Mouse (Mus musculus) lung, postnatal 4 days (tissue): ENCODE data around the gene Pcdh10.
A peak's percentile ranks its signal among the peaks of the same experiment; 100 is the strongest.

ENCODE experiments used
- DNase-seq, 2 experiments: peaks; one replicate each; pipeline ENCODE4 v3.0.0; 2021

Pcdh10 gene

DNA sequence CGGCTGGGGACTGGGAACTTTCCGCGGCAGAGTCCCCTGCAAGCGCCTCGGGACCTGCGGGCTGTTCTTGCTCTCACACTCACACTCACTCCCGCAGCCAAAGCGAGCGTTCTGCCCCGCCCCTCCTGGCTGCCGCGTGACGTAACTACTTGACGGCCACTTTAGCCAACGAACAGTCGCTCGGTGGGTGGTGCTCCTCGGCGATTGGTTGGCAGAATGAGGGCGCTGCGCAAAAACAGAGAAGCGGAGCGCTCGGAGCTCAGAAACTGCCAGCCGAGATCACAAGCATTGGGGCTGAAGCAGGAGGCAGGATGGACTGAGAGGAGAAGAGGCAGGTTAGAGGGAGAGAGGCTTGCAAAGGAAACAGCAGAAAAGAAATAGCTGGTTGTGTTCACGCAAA, at the start of gene Pcdh10:
Pcdh10 (plus strand) TSS at position 254 of the 400 bp plus-strand sequence.
- DNase-seq: peak; percentile 90 to 91

DNA sequence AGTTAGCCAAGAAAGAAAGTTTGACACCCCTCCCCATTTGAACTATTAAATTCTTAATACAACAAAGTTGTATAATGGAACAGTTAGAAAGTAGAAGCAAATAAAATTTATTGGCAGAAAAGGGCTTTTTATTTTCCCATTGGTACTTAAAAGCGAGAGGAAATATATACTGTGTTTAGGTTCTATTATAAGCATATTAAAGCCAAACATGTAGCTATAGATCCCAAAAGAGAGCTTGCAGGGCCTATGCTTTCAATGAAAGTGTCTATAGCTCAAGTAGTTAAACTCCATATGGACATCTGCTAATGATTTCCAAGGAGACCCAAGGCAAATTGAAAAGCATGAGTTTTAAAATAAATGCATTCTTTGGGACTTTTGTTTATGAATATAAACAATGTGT, 22.3 kb upstream of the Pcdh10 start:
- no peak for DNase-seq

DNA sequence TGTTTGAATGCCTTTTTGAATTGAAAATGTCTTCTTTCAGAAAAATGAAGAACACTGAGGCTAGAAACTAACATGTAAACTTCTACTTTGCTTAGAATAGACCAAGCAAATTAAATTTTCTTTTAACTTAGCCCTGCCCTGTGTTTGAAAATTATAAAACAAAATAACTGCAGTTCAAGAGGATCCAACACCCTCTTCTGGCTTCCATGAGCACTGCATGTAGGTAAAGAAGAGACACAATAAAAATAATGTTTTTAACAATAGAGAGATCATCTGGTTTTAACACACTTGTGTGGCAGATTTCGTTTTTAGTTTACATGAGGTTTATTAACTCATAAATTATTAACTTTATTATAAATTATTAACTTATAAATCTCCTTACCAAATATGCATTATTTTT, 9.2 kb upstream of the Pcdh10 start:
- no peak for DNase-seq

DNA sequence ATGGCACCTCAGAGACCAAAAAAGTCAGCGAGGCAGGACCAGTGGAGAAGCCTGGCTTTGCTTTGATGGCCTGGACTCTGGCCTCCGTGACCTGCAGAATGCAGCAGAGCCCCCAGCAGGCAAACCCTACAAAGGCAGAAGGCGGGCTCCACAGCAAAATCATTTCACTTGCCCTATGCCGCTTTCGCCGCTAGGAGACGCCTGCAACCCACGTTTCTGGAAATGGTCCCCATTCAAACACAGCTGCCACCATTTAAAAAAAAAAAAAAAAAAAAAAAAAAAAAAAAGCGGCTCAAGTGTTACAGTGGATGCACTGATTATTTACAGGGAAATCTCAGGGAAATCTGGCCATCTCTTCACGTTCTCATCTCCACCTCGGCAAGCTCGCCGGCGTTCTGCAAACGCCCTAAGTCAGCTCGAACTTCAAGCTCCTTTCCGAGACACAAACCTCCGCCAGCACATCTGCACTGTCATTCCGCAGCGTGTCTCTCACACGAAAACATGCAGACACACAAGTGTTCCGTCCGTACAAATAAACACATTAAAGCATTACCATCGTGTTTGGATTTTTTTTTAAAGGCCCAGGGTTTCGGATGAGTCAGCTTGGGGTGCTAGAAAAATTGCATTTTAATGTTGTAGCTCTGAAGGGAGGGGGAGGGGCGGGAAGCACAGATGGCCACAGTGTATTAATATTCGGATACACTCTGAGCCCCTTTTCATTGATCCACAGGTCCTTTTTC, 2.3 kb upstream of the Pcdh10 start:
- peak; percentile 59 to 68 for DNase-seq

DNA sequence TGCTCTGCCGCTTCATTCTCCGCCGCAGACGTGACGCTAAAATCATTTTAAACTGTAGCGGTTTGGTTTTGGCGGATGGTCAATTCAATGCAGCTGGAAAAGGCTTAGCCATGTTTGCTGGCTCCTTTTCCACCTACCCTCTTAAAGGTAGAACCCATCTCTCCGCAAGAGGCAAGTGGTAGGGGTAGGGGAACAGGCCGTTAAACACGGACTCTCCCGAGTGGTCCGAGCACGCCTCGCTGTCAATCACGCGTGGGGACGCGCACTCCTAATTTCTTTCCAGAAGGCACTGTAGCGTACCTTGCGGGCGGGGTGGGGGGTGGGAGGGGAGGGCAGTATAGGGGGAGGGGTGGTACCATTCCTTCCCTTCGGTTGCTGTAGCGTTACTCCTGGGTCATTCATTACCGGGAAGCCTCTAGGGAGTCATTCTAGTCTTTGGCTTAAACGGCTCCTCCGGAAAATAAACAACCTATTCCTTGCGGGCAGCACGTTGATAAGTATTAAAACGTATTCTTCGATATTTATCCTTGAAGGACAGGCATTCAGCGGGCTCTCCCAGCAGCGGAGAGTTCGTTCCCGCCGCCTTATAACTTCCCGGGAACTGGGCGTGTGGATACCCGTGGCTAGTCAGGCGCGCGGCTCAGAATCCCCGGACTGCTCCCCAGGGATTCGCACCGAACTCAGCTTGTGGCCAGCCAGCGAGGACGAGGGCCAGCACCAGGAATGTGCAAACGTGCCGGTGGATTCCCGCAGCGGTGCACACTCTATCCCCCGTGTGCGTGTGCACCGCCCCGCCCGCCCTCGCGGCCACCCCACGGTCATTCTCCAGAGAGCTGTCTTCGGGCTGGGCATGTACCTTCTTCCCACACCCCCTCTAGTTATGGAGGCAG, 1.5 kb upstream of the Pcdh10 start:
- DNase-seq: peak; percentile 7 to 21

DNA sequence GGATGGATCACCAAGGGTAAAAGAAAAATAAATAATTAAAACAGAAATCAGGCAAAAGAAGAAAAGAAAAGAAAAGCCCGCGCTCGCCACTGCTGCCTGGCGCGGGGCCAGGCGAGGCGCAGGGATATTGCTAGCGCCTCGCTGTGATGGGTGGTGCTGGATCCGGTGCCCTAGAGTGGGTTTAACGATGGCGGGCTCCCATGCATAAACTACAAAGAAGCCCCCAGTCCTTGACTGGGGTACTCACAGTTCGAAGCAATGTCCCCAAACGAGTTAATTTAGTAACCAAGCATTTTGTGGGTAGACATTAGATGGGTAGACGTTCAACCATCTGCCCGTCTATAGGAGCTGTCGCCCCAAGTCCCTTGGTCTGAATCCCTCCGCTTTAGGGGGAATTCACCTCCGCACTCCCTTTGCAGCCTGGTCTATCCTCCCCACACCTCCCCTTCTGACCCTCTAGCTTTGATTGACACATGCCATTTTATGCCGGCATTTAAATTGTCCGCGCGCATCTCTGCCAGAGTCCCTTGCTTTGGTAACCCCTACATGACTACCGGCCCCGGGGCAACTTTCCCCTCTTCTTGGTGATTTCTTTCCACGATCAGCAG, 703 bp upstream of the Pcdh10 start:
- DNase-seq: peak; percentile 22 to 24

DNA sequence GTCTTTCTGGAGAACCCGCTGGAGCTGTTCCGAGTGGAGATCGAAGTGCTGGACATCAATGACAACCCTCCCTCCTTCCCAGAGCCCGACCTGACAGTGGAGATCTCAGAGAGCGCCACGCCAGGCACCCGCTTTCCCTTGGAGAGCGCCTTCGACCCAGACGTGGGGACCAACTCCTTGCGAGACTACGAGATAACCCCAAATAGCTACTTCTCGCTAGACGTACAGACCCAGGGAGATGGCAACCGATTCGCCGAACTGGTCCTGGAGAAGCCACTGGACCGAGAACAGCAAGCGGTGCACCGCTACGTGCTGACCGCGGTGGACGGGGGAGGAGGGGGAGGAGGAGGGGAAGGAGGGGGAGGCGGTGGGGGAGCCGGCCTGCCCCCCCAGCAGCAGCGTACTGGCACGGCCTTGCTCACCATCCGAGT, 1.4 kb downstream of the Pcdh10 start:
- DNase-seq: peak in 1 of 2 experiments; percentile 17

DNA sequence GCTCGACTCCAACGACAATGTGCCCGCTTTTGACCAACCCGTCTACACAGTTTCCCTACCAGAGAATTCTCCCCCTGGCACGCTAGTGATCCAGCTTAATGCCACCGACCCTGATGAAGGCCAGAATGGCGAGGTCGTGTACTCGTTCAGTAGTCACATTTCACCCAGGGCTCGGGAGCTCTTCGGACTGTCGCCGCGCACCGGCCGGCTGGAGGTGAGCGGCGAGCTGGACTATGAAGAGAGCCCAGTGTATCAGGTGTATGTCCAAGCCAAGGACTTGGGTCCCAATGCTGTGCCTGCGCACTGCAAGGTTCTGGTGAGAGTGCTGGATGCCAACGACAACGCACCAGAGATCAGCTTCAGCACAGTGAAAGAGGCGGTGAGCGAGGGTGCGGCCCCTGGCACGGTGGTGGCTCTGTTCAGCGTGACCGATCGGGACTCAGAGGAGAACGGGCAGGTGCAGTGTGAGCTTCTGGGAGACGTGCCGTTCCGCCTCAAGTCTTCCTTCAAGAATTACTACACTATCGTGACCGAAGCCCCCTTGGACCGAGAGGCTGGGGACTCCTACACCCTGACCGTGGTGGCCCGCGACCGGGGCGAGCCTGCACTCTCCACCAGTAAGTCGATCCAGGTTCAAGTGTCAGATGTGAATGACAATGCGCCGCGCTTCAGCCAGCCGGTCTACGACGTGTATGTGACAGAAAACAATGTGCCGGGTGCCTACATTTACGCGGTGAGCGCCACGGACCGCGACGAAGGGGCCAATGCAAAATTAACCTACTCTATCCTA, 2.0 kb downstream of the Pcdh10 start:
- DNase-seq: peak; percentile 5 to 18

DNA sequence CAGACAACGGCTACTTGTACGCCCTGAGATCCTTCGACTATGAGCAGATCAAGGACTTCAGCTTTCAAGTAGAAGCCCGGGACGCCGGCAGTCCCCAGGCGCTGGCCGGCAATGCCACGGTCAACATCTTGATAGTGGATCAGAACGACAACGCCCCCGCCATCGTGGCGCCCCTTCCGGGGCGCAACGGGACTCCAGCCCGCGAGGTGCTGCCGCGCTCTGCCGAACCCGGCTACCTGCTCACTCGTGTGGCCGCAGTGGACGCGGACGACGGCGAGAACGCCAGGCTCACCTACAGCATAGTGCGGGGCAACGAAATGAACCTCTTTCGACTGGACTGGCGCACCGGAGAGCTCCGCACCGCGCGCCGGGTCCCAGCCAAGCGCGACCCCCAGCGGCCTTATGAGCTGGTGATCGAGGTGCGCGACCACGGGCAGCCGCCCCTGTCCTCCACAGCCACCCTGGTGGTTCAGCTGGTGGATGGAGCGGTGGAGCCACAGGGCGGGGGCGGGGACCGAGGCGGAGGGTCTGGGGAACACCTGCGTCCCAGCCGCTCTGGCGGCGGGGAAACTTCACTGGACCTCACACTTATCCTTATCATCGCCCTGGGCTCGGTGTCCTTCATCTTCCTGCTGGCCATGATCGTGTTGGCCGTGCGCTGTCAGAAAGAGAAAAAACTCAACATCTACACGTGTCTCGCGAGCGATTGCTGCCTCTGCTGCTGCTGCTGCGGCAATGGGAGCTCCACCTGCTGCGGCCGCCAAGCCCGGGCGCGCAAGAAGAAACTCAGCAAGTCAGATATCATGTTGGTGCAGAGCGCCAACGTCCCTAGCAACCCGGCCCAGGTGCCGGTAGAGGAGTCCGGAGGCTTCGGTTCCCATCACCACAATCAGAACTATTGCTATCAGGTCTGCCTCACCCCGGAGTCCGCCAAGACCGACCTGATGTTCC, 2.9 kb downstream of the Pcdh10 start:
- DNase-seq: peak; percentile 3 to 24

DNA sequence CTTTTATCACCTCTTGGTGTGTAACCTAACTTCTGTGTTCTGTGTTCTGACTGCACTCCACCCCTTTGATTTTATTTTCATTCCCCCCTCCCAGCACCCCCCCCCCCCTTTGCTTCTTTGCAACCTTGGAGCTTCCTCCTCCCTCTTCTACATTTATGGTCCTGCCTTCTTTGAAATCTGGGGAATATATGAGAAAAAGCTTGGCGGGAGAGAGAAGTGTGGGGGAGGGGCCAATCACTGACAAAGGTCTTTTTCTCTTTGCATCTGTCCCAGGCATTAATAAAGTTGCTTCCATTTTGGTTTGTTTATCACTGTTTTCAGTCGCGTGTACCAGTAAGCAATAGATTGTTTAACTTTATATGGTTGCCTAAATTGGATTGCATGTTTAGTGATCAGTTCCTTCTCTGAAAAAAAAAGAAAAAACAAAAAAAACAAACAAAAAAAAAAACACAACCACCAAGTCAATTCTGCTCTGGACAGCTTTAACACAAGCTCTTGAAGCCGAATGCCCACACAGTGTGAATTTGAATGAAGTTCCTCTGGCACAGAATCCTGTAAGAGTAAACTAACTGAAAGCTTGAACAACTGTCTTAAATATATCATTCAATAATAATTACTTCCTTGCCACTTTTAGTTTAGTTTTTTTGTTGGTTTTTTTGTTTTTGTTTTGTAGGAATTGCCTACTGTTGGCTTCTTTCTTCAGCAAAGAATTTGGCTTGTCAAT, 4.0 kb downstream of the Pcdh10 start:
- DNase-seq: no peak

DNA sequence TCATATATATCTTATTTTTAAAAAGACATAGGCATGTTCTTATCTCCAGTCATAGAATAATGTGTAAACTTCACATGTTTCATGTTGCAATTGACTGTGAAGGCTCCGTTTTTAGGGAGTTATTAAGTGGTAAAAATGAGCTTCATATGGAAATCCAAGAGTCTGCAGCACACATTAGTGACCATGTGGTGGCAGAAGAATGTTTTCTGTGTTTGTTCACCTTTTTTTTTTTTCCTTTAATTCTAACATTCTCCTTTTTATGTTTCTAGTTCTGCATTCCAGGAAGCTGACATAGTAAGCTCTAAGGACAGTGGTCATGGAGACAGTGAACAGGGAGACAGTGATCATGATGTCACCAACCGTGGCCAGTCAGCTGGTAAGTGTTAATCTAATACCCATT, 5.6 kb downstream of the Pcdh10 start:
- DNase-seq: no peak

DNA sequence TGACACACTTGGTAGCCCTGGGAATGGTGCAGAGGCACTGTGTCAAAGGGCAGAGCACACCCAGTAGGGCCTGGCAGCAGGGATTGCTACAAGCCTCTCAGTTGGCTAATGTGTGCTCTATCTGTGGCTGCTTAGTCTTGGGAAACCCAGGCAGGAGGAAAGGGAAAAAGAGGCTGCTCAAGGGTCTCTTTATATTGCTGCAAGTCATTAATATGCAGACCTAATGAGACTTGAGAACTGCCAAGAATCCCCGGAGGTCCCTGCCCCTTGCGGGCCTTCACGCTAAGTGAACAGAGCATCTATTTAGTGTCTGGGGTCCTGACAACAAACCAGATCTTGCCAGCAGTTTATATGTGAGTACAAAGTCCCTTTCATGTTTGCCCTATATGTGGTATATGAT, 6.8 kb downstream of the Pcdh10 start:
- DNase-seq: no peak

DNA sequence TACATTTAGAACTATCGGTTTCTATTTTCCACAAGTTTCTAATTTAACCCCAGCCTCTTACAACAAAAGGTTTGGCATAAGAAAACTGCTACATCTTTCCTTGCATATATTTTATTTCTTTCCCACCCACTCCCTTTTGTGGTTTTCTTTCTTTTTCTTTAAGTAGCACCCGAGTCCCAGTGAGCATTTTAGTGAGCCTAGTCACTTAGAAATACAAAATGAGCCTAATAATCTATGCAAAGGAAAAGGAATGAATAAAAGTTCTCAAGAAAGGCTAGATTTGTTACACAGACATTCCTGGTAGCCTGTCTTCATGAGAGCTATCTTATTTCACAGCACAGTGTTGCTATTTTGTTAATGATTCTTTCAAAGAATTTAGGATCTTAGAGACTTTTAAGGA, 7.3 kb downstream of the Pcdh10 start:
- no peak for DNase-seq

DNA sequence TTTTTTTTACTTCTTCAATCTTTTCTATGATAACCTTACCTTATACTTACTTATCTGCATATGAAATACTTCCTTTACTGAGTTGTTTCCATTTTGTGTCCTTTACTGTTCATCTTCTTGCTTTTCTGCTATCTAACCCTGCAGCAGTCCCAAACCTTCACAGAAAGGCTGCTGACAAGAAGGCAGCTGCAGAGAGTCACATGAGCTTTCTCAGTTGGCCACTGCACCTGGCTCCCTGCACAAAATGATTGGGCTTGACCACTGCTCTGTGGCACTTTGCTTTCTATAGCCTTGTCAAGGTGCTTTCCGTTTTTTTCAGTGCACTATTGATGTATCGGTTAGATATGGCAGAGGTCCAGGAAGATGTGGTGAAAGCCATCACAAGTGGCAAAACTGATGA, 8.3 kb downstream of the Pcdh10 start:
- no peak for DNase-seq

DNA sequence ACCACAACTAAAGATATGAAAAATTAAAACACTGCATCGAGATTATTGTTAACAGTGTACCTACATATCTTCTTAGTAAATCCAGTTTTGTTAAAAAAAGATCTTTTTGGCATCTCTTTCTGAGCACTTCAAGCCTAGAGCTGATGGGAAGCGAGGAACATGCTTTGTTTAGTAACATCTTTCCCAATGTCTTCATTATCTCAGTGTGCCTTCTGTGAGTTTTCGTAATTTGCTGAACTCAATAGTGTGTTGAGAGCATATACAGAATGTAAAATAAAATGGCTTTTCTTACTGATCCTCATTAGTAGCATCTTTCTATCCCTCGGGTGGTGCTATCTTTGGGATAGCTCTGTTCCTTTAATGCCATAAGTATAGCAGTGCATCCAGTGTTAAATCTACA, 18.9 kb downstream of the Pcdh10 start:
- DNase-seq: no peak

DNA sequence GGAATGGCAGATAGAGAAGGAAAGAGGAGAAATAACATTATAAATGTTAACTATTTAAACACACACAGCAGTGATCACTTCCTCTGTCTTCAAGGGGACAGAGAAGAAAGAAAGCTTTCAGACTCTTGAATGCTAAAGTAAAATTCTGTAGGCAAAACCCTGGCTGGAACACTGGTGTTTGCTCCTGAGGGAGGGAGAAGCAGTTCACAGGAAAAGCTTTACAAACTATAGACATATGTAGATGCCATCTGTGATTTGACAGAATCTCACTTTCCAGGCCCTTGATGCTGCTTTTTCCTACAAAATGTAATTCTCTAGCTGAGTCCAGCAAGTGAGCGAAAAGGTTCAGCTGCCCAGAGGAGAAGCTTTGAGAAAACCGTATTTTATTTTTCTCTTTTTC, 25.0 kb downstream of the Pcdh10 start:
- DNase-seq: no peak

DNA sequence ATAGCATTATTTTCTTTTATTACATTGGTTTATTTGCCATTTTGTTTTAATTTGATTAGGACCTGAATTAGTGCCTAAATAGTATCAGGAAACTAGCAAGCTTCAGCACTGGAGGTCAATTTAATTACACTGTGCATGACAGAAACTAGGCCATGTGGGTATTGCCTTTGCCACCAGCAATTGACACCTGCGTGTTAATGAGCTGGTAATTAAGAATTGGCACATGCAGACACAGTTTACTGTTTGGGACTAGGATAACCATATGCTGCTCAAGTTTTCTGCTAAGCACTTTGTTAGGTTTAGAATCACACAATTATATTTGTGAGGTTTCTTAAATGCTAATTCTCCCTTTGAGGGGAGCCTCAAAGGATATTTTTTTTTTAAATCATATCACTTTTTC, 53.5 kb downstream of the Pcdh10 start:
- no peak for DNase-seq

DNA sequence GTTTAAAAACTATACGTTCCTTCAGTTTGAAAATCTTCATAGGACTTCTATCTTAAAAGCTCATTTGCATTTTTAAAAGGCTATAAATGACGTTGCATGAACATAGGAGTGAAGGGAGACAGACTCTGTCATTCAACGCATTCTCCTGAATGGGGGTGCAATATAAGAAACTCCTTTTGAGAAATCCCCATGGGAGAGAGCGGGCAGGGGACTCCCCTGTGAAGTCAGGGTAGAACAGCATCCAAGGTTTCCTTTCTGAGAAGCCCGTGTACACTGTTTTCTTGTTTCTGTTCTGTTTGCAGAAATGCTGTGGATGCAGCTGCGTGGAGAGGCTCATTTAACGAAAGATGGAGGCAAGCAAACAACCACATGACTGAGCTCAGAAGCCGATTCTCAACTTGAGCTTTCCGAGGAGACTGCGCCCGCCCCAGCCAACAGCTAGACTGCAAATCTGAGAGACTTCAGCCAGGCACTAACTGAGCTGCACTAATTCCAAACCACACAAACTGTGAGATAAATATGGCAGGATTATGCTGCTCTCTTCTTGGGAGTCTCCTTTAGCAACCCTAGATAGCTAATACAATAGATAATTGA, 54.1 kb downstream of the Pcdh10 start:
- no peak for DNase-seq
